Mouse (Mus musculus) embryonic facial prominence, embryonic 13.5 days (tissue): ENCODE data around the gene Phlda1. TPM values are rescaled to one million over a fixed set of nuclear protein-coding genes. Genes with fewer than 3 reads are reported as not detected.

Source experiments
- ATAC-seq: fragments of 200-750 bp; cut with Nextera tagmentation; 2 replicates; pipeline ENCODE4 v1.8.0; 2017; ENCODE audit warnings: low read depth; ENCODE audit not compliant: insufficient number of reproducible peaks, insufficient read depth, low FRiP score, low TSS enrichment
- H3K27ac ChIP-seq: fragments of 300-500 bp; sonication (generic); 2 replicates; pipeline ENCODE4 v1.5.1; 2015; ENCODE audit warnings: moderate library complexity, mild to moderate bottlenecking, inconsistent platforms
- H3K27me3 ChIP-seq: fragments of 300-500 bp; sonication (generic); 2 replicates; pipeline ENCODE4 v1.6.1; 2015; ENCODE audit warnings: mild to moderate bottlenecking, inconsistent platforms
- H3K36me3 ChIP-seq: fragments of 300-500 bp; sonication (generic); 2 replicates; pipeline ENCODE4 v1.6.1; 2015; ENCODE audit warnings: mild to moderate bottlenecking, inconsistent platforms
- H3K4me1 ChIP-seq: fragments of 300-500 bp; sonication (generic); 2 replicates; pipeline ENCODE4 v1.6.1; 2015; ENCODE audit warnings: inconsistent platforms
- H3K4me2 ChIP-seq: fragments of 300-500 bp; sonication (generic); 2 replicates; pipeline ENCODE4 v1.6.1; 2015; ENCODE audit warnings: moderate library complexity, mild to moderate bottlenecking, inconsistent platforms
- H3K4me3 ChIP-seq: fragments of 300-500 bp; sonication (generic); 2 replicates; pipeline ENCODE4 v1.5.1; 2015; ENCODE audit warnings: mild to moderate bottlenecking, inconsistent platforms
- H3K9ac ChIP-seq: fragments of 300-500 bp; sonication (generic); 2 replicates; pipeline ENCODE4 v1.6.1; 2015; ENCODE audit warnings: mild to moderate bottlenecking, inconsistent platforms
- H3K9me3 ChIP-seq: fragments of 300-500 bp; sonication (generic); 2 replicates; pipeline ENCODE4 v1.6.1; 2016; ENCODE audit warnings: inconsistent platforms
- WGBS: fragments of 180-500 bp; shearing (Covaris S2); methylation state at CpG from one replicate; pipeline ENCODE4 v1.1.7; 2015; ENCODE audit warnings: mixed read lengths; 5-methylcytosine and 5-hydroxymethylcytosine counted together
- polyA plus RNA-seq: library from polyadenylated mRNA; unstranded; fragments of >200 nt; fragmentation: Nextera tagmentation; extraction: Ambion mirVana; gene quantifications from 2 replicates; pipeline ENCODE4 v1.2.1, GENCODE M21; 2015

Gene Phlda1
- polyA plus RNA-seq, 1 experiment from 2014 or later, result 32.0 TPM

- H3K9ac ChIP-seq, result no peak overlapping the region
- H3K27ac ChIP-seq, result no peak overlapping the region
- no peak for ATAC-seq
- no peaks in the 10 kb centered on the region for H3K36me3 ChIP-seq
- peaks cover 17% of the 10 kb centered on the region for H3K4me1 ChIP-seq
- no peaks in the 10 kb centered on the region for H3K9me3 ChIP-seq
- 81% methylated on average over 5 of the region's 5 CpGs for whole genome bisulfite sequencing
- H3K27me3 ChIP-seq, result no peaks in the 10 kb centered on the region
- H3K4me3 ChIP-seq, result no peak overlapping the region
- H3K4me2 ChIP-seq, result no peak overlapping the region
These were observed 52.1 kb downstream of the Phlda1 start for GRCm38 (mm10) chr10:111558211-111558610.

Other genes with a start within 250 kb of the Phlda1 start
- 6.2 and 6.5 TPM in 2 replicates for gene Bbs10, start 207.6 kb upstream of the Phlda1 start, polyA plus RNA-seq
- gene Nap1l1, start 33.1 kb upstream of the Phlda1 start, polyA plus RNA-seq, result 285 and 293 TPM in 2 replicates